Mouse (Mus musculus): Measurements from ENCODE around the gene Gm49355. TPM values are rescaled to one million over a fixed set of nuclear protein-coding genes. Genes with fewer than 3 reads are reported as not detected.

Gene Gm49355
- polyA plus RNA-seq, 1 experiment from 2014 or later: 0.09 TPM

- Histone ChIP-seq H3K27me3 (peaks cover 100% of the 10 kb centered on the region), H3K4me1 (peaks cover 30% of the 10 kb centered on the region), H3K36me3 (no peaks in the 10 kb centered on the region), H3K9me3 (no peaks in the 10 kb centered on the region), H3K4me2 (replicated peaks) (peak overlapping the region; percentile 53), H3K9ac (0 out of 2 replicates have a peak overlapping the region, but pooled peaks have one; percentile 25), H3K27ac (no peak overlapping the region), H3K4me3 (peak overlapping the region; percentile 29)
- ATAC-seq (ENCODE audit: low FRiP score, low read depth): no peak
- under 1% methylated on average over 39 of the region's 39 CpGs for WGBS
Measured at GRCm38 (mm10) chr14:12344746-12345240, 61.0 kb downstream of the Gm49355 start.

- peaks cover 27% of the 10 kb centered on the region for H3K4me1 ChIP-seq
- no peak for ATAC-seq (ENCODE audit: low FRiP score, low read depth)
- H3K4me2 ChIP-seq (replicated peaks): peak overlapping the region; percentile 53
- peaks cover 100% of the 10 kb centered on the region for H3K27me3 ChIP-seq
- H3K36me3 ChIP-seq: no peaks in the 10 kb centered on the region
- H3K9me3 ChIP-seq: no peaks in the 10 kb centered on the region
- WGBS: under 1% methylated on average over 40 of the region's 40 CpGs
- no peak overlapping the region for H3K27ac ChIP-seq
- no peak overlapping the region for H3K9ac ChIP-seq
- peak overlapping the region; percentile 29 for H3K4me3 ChIP-seq
Measured at GRCm38 (mm10) chr14:12345241-12345921, 61.6 kb downstream of the Gm49355 start.

- Histone ChIP-seq H3K9me3 (no peaks in the 10 kb centered on the region), H3K9ac (no peak overlapping the region), H3K4me1 (peaks cover 26% of the 10 kb centered on the region), H3K4me3 (peak overlapping the region; percentile 29), H3K27me3 (peaks cover 100% of the 10 kb centered on the region), H3K36me3 (no peaks in the 10 kb centered on the region), H3K4me2 (replicated peaks) (peak overlapping the region; percentile 53), H3K27ac (no peak overlapping the region)
- ATAC-seq (ENCODE audit: low FRiP score, low read depth): no peak
- WGBS: under 1% methylated on average over 50 of the region's 50 CpGs
Measured at GRCm38 (mm10) chr14:12346011-12346864, 62.5 kb downstream of the Gm49355 start.

GRCm38 (mm10) chr14:12346865-12347600, 63.3 kb downstream of the Gm49355 start:
- peak overlapping the region; percentile 53 for H3K4me2 ChIP-seq (replicated peaks)
- peaks cover 100% of the 10 kb centered on the region for H3K27me3 ChIP-seq
- H3K9me3 ChIP-seq: no peaks in the 10 kb centered on the region
- no peak overlapping the region for H3K27ac ChIP-seq
- H3K36me3 ChIP-seq: no peaks in the 10 kb centered on the region
- H3K4me1 ChIP-seq: peaks cover 23% of the 10 kb centered on the region
- H3K4me3 ChIP-seq: peak overlapping the region; percentile 29
- under 1% methylated on average over 26 of the region's 26 CpGs for WGBS
- no peak for ATAC-seq (ENCODE audit: low FRiP score, low read depth)
- H3K9ac ChIP-seq: no peak overlapping the region

- Histone ChIP-seq H3K9ac (no peak within 1 kb of the TSS), H3K9me3 (no peaks in the 10 kb centered on the region), H3K27me3 (peaks cover 99% of the 10 kb centered on the region), H3K36me3 (no peaks in the 10 kb centered on the region), H3K27ac (no peak within 1 kb of the TSS), H3K4me2 (replicated peaks) (no peak within 1 kb of the TSS), H3K4me1 (peaks cover 23% of the 10 kb centered on the region), H3K4me3 (no peak within 1 kb of the TSS)
- ATAC-seq (ENCODE audit: low FRiP score, low read depth): no peak
- WGBS: 4% methylated on average over 2 of the region's 2 CpGs
Measured at GRCm38 (mm10) chr14:12348089-12348488, 64.3 kb downstream of the Gm49355 start, which contains the start of gene Fezf2. Gene Fezf2, minus strand, starts transcription at chr14:12348189.

- Histone ChIP-seq H3K4me2 (replicated peaks) (no peak overlapping the region), H3K27ac (no peak overlapping the region), H3K36me3 (no peaks in the 10 kb centered on the region), H3K27me3 (peaks cover 99% of the 10 kb centered on the region), H3K9ac (no peak overlapping the region), H3K4me3 (no peak overlapping the region), H3K9me3 (no peaks in the 10 kb centered on the region), H3K4me1 (peaks cover 19% of the 10 kb centered on the region)
- 5% methylated on average over 15 of the region's 15 CpGs for WGBS
- no peak for ATAC-seq (ENCODE audit: low FRiP score, low read depth)
Measured at GRCm38 (mm10) chr14:12349334-12350090, 65.7 kb downstream of the Gm49355 start.

- Histone ChIP-seq H3K9me3 (no peaks in the 10 kb centered on the region), H3K4me2 (replicated peaks) (no peak overlapping the region), H3K4me3 (no peak overlapping the region), H3K27me3 (peaks cover 96% of the 10 kb centered on the region), H3K27ac (no peak overlapping the region), H3K36me3 (no peaks in the 10 kb centered on the region), H3K9ac (no peak overlapping the region), H3K4me1 (peaks cover 11% of the 10 kb centered on the region)
- WGBS: 7% methylated on average over 16 of the region's 16 CpGs
- no peak for ATAC-seq (ENCODE audit: low FRiP score, low read depth)
Measured at GRCm38 (mm10) chr14:12350271-12350916, 66.6 kb downstream of the Gm49355 start.

Other genes with a start within 250 kb of the Gm49355 start
- 41.8 and 42.7 TPM in 2 replicates for gene 3830406C13Rik, start 197 bp downstream of the Gm49355 start, polyA plus RNA-seq (2015; fragmentation: Nextera tagmentation; extraction: Ambion mirVana)
- 0.14 and 0.31 TPM in 2 replicates for gene Fezf2, start 64.2 kb downstream of the Gm49355 start, polyA plus RNA-seq (2015; fragmentation: Nextera tagmentation; extraction: Ambion mirVana)

All from limb, embryonic 13.5 days (tissue).